Mouse (Mus musculus) liver, embryonic 12.5 days (tissue): ENCODE results near the gene Ttc30b. TPM values are rescaled to one million over a fixed set of nuclear protein-coding genes. Genes with fewer than 3 reads are reported as not detected.
"Not testable (repeated sequence)": the region's sequence is repeated elsewhere in the genome, so short reads cannot be mapped to it uniquely, and the experiment has no call there.

Source experiments
- ATAC-seq: fragments of 200-750 bp; cut with Nextera tagmentation; 2 replicates; pipeline ENCODE4 v1.8.0; 2017; ENCODE audit warnings: moderate number of reproducible peaks, mild to moderate bottlenecking, moderate library complexity
- H3K27ac ChIP-seq: fragments of 300-500 bp; sonication (generic); 2 replicates; pipeline ENCODE4 v1.5.1; 2016; ENCODE audit warnings: mild to moderate bottlenecking
- H3K27me3 ChIP-seq: fragments of 300-500 bp; sonication (generic); replicated peaks from 2 replicates; pipeline ENCODE4 v1.6.1; 2016; ENCODE audit warnings: mild to moderate bottlenecking, moderate library complexity
- H3K36me3 ChIP-seq: fragments of 300-500 bp; sonication (generic); 2 replicates; pipeline ENCODE4 v1.6.1; 2016; ENCODE audit warnings: mild to moderate bottlenecking, moderate library complexity
- H3K4me1 ChIP-seq: fragments of 300-500 bp; sonication (generic); 2 replicates; pipeline ENCODE4 v1.6.1; 2016
- H3K4me2 ChIP-seq: fragments of 300-500 bp; sonication (generic); 2 replicates; pipeline ENCODE4 v1.6.1; 2016; ENCODE audit warnings: mild to moderate bottlenecking, moderate library complexity
- H3K4me3 ChIP-seq: fragments of 300-500 bp; sonication (generic); 2 replicates; pipeline ENCODE4 v1.5.1; 2016; ENCODE audit warnings: mild to moderate bottlenecking, moderate library complexity
- H3K9ac ChIP-seq: fragments of 300-500 bp; sonication (generic); 2 replicates; pipeline ENCODE4 v1.6.1; 2016; ENCODE audit warnings: mild to moderate bottlenecking, moderate library complexity
- H3K9me3 ChIP-seq: fragments of 300-500 bp; sonication (generic); replicated peaks from 2 replicates; pipeline ENCODE4 v1.6.1; 2016; ENCODE audit warnings: mild to moderate bottlenecking, moderate library complexity
- WGBS: fragments of 180-500 bp; shearing (Covaris S2); methylation state at CpG from one replicate; pipeline ENCODE4 v1.1.7; 2016; ENCODE audit not compliant: insufficient replicate concordance; 5-methylcytosine and 5-hydroxymethylcytosine counted together
- polyA plus RNA-seq: library from polyadenylated mRNA; unstranded; fragments of >200 nt; fragmentation: Nextera tagmentation; extraction: Ambion mirVana; gene quantifications from 2 replicates; pipeline ENCODE4 v1.2.1, GENCODE M21; 2016

The Ttc30b gene
- polyA plus RNA-seq, 1 experiment from 2014 or later, result 0.81 TPM

DNA sequence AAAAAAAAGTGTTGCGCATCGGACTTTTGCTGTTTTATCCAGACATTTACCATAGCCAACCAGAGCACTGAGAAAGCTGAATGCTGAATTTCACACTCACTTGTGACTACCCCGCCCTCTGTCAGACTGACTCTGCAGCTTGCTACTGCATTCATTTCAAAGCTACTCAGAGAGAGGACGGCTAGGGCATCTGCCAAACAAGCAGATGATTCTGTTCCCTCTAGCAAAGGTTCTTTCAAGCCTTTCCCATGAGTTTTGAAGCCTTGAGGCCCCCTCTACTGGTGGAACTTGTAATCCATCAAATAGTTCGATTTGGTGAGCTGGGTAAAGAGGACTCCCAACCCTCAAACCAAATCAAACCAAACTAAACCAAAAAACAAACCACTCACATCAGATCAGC lies 26.6 kb upstream of the Ttc30b start:
- Histone ChIP-seq H3K4me3 (peak overlapping the region; percentile 30), H3K9me3 (no peaks in the 10 kb centered on the region), H3K9ac (no peak overlapping the region), H3K27me3 (no peaks in the 10 kb centered on the region; the same call in 1 of the 2 replicates), H3K4me2 (peak overlapping the region; percentile 59), H3K36me3 (no peaks in the 10 kb centered on the region), H3K4me1 (peaks cover 11% of the 10 kb centered on the region), H3K27ac (no peak overlapping the region)
- 17% methylated on average over 5 of the region's 5 CpGs for WGBS
- ATAC-seq, result no peak

DNA sequence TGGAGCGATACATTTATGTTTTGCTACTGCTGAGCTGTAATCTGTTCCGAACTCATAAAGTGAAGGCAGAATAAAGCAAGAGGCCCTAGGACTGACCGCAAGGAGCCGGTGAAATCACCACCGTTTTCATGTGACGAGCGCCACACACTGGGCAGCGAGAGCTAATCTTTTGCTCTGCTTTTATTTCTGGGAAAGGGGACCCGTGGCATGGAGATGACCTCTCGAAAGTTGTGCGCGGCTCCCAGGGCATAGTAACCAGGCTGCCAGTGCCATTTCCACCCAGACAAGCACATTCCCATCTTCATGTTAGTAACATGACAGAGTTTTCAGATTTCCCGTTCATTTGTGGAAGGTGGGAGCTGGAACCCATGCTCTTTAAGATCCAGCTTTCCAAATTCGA lies 26.1 kb upstream of the Ttc30b start:
- Histone ChIP-seq H3K4me1 (peaks cover 11% of the 10 kb centered on the region), H3K4me3 (peak overlapping the region; percentile 30), H3K36me3 (no peaks in the 10 kb centered on the region), H3K9ac (no peak overlapping the region), H3K27ac (no peak overlapping the region), H3K4me2 (peak overlapping the region; percentile 59), H3K9me3 (no peaks in the 10 kb centered on the region), H3K27me3 (peaks cover under 1% of the 10 kb centered on the region; the same call in 1 of the 2 replicates)
- ATAC-seq, result no peak
- WGBS, result 13% methylated on average over 14 of the region's 14 CpGs

DNA sequence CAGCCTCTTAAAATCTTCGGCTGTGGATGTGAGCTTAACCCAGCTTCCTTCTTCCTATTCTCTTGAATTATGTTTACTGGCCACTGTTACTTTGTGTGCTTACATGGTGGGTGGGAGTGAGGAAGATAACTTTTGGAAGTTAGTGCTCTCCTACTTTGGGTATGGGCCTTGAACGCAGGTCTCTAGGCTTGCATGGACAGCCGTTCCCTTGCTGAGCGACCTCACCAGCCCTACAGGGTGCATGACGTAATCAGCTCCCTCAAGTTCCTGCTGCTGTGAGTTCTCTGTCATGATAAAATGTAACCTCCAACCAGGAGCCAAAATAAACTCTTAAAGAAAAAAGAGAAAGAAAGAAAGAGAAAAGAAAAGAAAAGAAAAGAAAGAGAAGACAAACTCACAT lies 25.7 kb upstream of the Ttc30b start:
- Histone ChIP-seq H3K9me3 (no peaks in the 10 kb centered on the region), H3K9ac (no peak overlapping the region), H3K36me3 (no peaks in the 10 kb centered on the region), H3K27me3 (peaks cover 5% of the 10 kb centered on the region), H3K4me1 (peaks cover 11% of the 10 kb centered on the region), H3K4me3 (peak overlapping the region; percentile 30), H3K4me2 (peak overlapping the region; percentile 59), H3K27ac (no peak overlapping the region)
- ATAC-seq, result 0 out of 2 replicates have a peak, but pooled peaks have one; percentile 27
- WGBS, result 46% methylated on average over 5 of the region's 5 CpGs

DNA sequence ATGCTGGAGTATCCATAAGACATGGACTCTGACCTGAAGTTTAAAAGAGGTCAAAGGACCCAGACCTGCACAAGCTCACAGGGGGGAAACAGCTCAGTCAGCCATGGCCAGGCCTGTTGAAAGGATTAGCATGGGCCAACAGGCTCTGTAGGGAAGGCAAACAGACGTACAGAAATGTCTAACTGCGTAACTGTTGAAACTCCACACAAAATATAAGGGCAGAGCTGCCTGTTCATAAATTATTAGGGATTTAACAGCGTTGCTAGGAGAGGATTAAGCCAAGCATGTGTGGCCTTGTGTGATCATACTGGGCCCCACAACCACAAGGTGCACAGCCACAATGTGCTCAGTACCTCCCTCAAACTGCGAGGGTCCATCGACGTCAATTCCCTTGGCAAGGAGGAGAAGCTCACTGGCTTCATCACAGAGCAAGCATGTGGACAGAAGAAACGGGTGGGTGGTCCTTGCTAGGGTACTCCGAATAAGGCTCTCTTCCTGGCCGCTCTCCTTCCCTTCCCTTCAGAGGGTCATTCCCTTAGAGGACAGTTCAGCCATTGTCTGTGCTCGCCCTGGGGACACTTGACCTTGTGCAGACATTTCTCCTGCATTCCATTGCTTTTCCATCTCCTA lies 24.9 kb upstream of the Ttc30b start:
- Histone ChIP-seq H3K4me2 (no peak overlapping the region), H3K27me3 (peaks cover 6% of the 10 kb centered on the region), H3K27ac (no peak overlapping the region), H3K4me1 (peaks cover 11% of the 10 kb centered on the region), H3K9me3 (no peaks in the 10 kb centered on the region), H3K9ac (no peak overlapping the region), H3K4me3 (no peak overlapping the region), H3K36me3 (no peaks in the 10 kb centered on the region)
- ATAC-seq, result no peak
- WGBS, result 73% methylated on average over 10 of the region's 10 CpGs

DNA sequence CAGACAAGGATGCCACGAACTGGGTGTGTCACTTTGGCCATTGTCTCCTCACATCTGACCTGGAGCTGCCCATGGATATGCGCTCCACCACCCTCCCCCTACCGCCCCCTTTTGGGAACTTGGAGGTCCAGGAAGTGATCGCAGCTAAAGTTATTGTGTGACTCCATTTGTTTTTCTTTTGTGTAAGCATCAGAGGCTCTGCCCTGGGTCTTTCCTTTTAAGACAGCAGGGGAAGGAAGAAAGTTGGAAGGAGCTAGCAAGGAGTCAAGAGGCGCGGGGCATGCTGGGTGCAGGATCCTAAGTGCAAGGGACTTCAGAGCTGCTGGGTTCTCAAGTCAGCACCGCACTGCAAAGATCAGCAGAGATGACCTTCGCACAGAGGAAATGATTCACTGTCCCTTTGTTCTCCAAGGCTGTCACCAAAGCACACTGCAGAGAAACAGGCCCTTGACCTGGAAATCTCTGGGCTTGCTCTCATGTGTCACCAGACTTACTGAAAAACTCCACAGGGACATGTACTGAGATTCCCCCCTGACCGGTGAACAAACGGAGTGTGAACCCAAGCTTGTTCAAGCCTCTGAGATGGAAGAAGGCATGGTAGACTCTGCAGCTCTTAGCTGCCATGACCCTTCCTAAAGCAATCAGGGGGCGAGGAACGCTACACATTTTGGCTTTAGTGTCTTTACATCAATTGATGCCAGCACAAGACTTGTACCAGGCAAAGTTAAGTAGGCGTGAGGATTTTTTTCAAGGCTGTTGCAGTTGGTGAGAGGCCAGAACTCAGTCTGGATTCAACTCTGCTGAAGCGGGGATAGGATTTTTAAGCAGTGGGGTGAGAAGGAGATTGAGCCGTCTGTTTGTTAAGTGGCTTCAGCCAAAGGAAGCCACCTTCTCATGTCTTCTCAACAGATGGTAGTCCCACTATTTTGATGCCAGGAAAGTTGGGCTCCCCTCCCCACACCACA lies 22.3 kb upstream of the Ttc30b start:
- Histone ChIP-seq H3K9me3 (no peaks in the 10 kb centered on the region), H3K4me2 (no peak overlapping the region), H3K9ac (no peak overlapping the region), H3K36me3 (no peaks in the 10 kb centered on the region), H3K27me3 (peaks cover 6% of the 10 kb centered on the region), H3K27ac (no peak overlapping the region), H3K4me1 (peaks cover 11% of the 10 kb centered on the region), H3K4me3 (no peak overlapping the region)
- ATAC-seq, result no peak
- WGBS, result 54% methylated on average over 15 of the region's 15 CpGs

DNA sequence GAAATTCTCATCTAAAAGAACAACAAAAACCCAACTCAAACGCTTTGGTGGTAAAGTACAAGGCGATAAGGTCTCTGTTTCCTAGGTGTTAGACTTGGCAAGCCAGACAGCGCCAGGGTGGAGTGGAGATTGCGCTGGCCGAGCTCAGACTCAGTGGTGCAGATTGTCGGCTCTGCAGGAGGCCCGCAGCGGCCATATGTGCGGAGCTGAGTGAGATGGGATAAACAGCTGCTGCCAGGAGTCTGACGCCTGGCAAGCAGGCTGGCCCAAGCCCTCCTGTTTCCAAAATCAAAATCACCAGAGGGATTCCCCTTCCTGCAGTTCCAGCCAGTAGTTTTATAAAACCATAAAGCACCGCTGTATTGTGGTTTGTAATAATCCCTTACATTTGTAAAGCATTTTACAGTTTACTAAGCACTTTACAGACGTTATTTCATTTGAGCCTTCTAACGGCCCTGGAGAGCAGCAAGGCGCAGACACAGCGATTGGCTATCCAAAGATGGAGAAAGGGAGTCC lies 21.5 kb upstream of the Ttc30b start:
- Histone ChIP-seq H3K27me3 (peaks cover 6% of the 10 kb centered on the region), H3K27ac (no peak overlapping the region), H3K36me3 (no peaks in the 10 kb centered on the region), H3K4me1 (peaks cover 10% of the 10 kb centered on the region), H3K4me3 (no peak overlapping the region), H3K9ac (no peak overlapping the region), H3K4me2 (peak overlapping the region; percentile 16; the same call in 1 of the 2 replicates), H3K9me3 (no peaks in the 10 kb centered on the region)
- no peak for ATAC-seq
- 28% methylated on average over 15 of the region's 15 CpGs for WGBS

DNA sequence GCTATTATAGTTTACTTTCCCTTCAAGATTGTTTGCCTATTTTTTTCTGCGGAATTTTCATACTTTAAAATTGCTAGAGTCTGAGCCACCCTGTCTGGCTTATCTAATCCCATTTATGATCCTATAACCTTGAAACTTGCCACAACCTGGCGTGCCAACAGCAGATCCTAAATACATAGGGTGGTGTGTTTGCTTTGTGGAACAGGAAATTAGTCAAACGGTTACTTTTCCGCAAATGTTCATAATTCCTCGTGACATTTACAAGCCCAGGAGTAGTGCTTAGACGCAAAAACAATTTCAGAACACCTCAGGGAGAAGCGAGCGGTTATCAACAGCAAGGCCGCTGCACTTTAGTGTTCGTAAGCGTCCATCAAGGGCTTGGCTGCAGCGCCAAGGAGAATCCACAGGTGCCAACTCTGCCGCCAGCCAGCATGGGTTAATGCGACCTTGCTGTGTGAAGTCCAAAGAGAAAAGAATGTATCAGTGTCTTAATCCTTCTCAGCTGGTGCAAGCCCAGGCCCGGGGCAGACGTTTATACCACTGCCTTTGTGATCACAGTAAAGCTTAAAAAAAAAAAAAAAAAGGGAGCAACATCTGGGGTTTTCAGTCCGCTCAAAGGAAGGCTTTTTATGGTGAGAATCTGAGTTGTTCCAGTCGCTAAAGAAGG lies 20.9 kb upstream of the Ttc30b start:
- Histone ChIP-seq H3K27me3 (peaks cover 6% of the 10 kb centered on the region), H3K4me3 (no peak overlapping the region), H3K9me3 (no peaks in the 10 kb centered on the region), H3K9ac (no peak overlapping the region), H3K4me2 (0 out of 2 replicates have a peak overlapping the region, but pooled peaks have one; percentile 16), H3K4me1 (peaks cover 4% of the 10 kb centered on the region), H3K27ac (no peak overlapping the region), H3K36me3 (no peaks in the 10 kb centered on the region)
- WGBS, result 56% methylated on average over 18 of the region's 18 CpGs
- ATAC-seq, result no peak

DNA sequence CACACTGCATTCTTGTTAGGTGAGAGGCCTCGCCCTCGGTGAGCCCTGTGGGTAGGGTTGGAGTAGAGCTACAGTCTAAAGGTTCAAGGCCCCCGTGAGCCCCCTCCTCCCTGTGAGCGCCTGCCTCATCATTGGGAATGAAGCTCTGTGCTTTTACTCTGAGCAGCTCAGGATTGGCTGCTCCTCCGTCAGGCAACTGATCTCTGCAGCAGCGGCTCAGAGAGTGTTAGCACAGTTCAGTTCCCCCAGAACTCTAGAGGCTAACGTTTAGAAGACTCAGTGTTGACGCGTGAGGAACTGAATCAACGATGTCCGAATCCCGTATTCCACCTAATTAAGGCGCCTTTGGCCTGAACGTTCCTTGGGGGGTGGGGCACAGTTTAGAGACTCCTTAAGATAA lies 17.3 kb upstream of the Ttc30b start:
- WGBS, result 56% methylated on average over 14 of the region's 14 CpGs
- no peak overlapping the region for H3K4me3 ChIP-seq
- H3K9me3 ChIP-seq, result no peaks in the 10 kb centered on the region
- no peak overlapping the region for H3K4me2 ChIP-seq
- no peak overlapping the region for H3K27ac ChIP-seq
- no peaks in the 10 kb centered on the region for H3K4me1 ChIP-seq
- no peak for ATAC-seq
- peaks cover 6% of the 10 kb centered on the region for H3K27me3 ChIP-seq
- H3K9ac ChIP-seq, result no peak overlapping the region
- no peaks in the 10 kb centered on the region for H3K36me3 ChIP-seq

DNA sequence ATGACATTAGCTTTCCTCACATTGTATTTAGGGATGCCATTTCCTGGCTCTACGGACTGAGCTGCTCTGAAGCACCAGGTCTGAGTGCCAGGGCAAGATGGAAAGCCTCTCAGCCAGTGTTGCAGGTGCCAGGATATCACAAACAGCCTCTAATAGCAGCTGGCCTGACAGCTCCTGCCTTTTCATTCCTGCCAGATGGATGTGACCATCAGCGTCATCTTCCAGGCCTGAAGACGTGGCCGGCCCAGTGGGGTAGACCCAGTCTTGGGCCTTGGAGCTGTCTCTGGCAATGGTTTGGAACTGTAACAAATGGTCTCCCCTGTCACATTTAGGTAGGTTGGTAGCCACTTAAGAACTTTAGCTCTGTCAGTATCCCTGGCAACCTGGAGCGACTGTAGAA lies 14.9 kb upstream of the Ttc30b start:
- Histone ChIP-seq H3K4me2 (no peak overlapping the region), H3K27ac (no peak overlapping the region), H3K9me3 (no peaks in the 10 kb centered on the region), H3K27me3 (no peaks in the 10 kb centered on the region), H3K4me3 (no peak overlapping the region), H3K9ac (no peak overlapping the region), H3K4me1 (no peaks in the 10 kb centered on the region), H3K36me3 (no peaks in the 10 kb centered on the region)
- ATAC-seq, result no peak
- WGBS, result 80% methylated on average over 5 of the region's 5 CpGs

DNA sequence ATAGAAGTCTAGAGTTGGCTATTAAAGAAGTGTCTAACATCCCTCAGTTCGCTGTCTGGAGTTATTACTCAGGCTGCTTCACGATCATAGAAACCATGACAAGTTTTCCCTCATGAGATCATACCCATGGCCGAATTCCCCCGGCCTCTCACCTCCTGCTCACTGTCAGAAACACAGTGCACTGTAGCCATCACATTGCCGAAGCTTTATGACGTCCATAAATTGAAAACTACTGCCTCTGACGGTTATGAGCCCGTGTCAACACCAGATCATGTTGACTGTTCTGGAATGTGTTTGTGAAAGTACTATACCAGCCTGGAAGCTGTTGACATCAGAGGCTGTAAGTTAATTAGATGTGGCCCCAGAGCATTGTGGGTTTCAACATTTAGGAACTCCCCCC lies 12.3 kb upstream of the Ttc30b start:
- Histone ChIP-seq H3K9ac (no peak overlapping the region), H3K4me1 (no peaks in the 10 kb centered on the region), H3K36me3 (no peaks in the 10 kb centered on the region), H3K27me3 (no peaks in the 10 kb centered on the region), H3K9me3 (peaks cover under 1% of the 10 kb centered on the region; the same call in 1 of the 2 replicates), H3K27ac (no peak overlapping the region), H3K4me2 (no peak overlapping the region), H3K4me3 (no peak overlapping the region)
- ATAC-seq, result no peak
- WGBS, result 67% methylated on average over 8 of the region's 8 CpGs

DNA sequence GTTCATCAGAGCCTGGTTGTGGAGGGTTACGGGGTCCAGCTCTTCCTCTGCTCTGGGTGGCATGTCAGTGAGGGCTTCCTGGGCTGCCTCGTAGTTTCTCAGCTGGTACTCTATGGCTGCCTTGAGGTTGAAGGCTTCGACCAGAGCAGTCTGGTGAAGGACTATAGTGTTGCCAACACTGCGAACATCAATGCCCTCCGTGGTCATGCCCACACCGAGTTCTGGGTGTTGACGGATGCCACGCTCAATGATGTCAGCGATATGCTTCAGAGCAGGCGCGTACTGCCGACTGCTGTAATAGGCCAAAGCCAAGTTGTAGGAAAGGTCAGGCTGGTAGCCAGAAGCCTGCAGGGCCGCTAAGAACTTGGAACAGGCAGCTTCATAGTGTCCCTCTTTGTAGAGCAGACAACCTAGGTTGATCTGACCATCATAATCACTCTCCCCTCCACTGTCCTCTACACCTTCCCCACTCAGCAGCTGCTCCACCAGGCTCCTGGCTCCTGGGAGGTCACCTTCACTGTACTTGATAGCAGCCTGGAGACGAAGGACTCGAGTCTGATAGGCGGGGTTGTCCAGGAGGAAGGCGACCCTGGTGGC lies 767 bp downstream of the Ttc30b start:
- peak overlapping the region; percentile 58 for H3K9ac ChIP-seq
- H3K27ac ChIP-seq, H3K27me3 ChIP-seq, H3K36me3 ChIP-seq, H3K9me3 ChIP-seq, H3K4me1 ChIP-seq: not testable (repeated sequence)
- WGBS, result 62% methylated on average over 16 of the region's 17 CpGs
- H3K4me3 ChIP-seq, result peak overlapping the region; percentile 63
- peak overlapping the region; percentile 69 for H3K4me2 ChIP-seq
- ATAC-seq, result peak; percentile 13
